Mouse (Mus musculus) thymus, adult 2 months (tissue): ENCODE data around the gene Gprc5c. TPM values are rescaled to one million over a fixed set of nuclear protein-coding genes. Genes with fewer than 3 reads are reported as not detected.
A peak's percentile ranks its signal among the peaks of the same experiment; 100 is the strongest.

Experiments used
- DNase-seq: peaks from one replicate; pipeline ENCODE4 v3.0.0; 2021
- H3K27ac ChIP-seq: fragments of 200-500 bp; 2 replicates; pipeline ENCODE4 v1.5.1; 2012; ENCODE audit warnings: low read length, control low read depth; ENCODE audit not compliant: control insufficient read depth, insufficient read depth
- H3K27me3 ChIP-seq: fragments of 200-500 bp; 2 replicates; pipeline ENCODE4 v1.6.1; 2012; ENCODE audit warnings: mild to moderate bottlenecking, low read length, moderate library complexity, mixed read lengths; ENCODE audit not compliant: control insufficient read depth, insufficient read depth
- H3K36me3 ChIP-seq: fragments of 200-500 bp; 2 replicates; pipeline ENCODE4 v1.6.1; 2012; ENCODE audit warnings: mild to moderate bottlenecking, low read length, moderate library complexity; ENCODE audit not compliant: control insufficient read depth, insufficient read depth
- H3K4me1 ChIP-seq: fragments of 200-500 bp; replicated peaks from 2 replicates; pipeline ENCODE4 v1.6.1; 2012; ENCODE audit warnings: low read length; ENCODE audit not compliant: control insufficient read depth, insufficient read depth
- H3K4me3 ChIP-seq: fragments of 200-500 bp; 2 replicates; pipeline ENCODE4 v1.5.1; 2012; ENCODE audit warnings: mild to moderate bottlenecking, low read length, control low read depth, moderate library complexity; ENCODE audit not compliant: control insufficient read depth, insufficient read depth
- CTCF ChIP-seq: fragments of 200-500 bp; IDR thresholded peaks from 2 replicates; pipeline ENCODE4 v1.5.1; 2012; ENCODE audit warnings: mild to moderate bottlenecking, control low read depth, low read length, moderate library complexity, borderline replicate concordance; ENCODE audit not compliant: control insufficient read depth, poor library complexity, insufficient read depth; ENCODE audit errors: extremely low read depth
- POLR2A ChIP-seq: fragments of 200-500 bp; IDR thresholded peaks from 2 replicates; pipeline ENCODE4 v1.6.1; 2012; ENCODE audit warnings: mild to moderate bottlenecking, low read length, control low read depth, moderate library complexity; ENCODE audit not compliant: control insufficient read depth, poor library complexity, insufficient read depth; ENCODE audit errors: extremely low read depth
- WGBS: fragments of 180-500 bp; shearing (Covaris S2); methylation state at CpG from one replicate; pipeline ENCODE4 v1.1.7; 2018; 5-methylcytosine and 5-hydroxymethylcytosine counted together
- polyA plus RNA-seq: library from polyadenylated mRNA; depleted of rRNA; stranded (reverse); fragments of >200 nt; gene quantifications from 2 replicates; pipeline ENCODE4 v1.2.3, GENCODE M21; 2012

The Gprc5c gene
- polyA plus RNA-seq, 1 experiment = 5.4 TPM

DNA sequence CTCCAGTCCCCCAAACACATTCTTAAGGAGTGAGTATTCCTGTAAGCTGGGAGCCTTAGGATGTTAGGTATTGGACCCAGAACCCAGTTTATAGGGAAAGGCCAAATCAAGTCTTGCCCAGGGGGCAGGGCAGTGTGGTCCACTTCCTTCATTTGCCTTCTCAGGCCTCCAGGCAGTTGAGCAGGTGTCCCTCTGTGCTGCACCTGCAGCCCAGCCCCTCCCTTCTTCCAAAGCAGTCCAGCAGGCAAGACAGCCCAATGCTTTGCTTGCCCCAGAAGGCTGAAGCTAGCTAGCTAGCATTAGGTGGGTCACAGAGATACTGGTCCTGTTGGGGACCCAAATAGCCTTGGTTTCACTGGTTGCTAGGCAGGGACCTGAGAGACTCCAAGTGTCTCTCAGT, 29.2 kb downstream of the Gprc5c start:
- H3K4me3 ChIP-seq = no peak overlapping the region
- no peaks in the 10 kb centered on the region for H3K36me3 ChIP-seq
- no peak overlapping the region for H3K27ac ChIP-seq
- TF ChIP-seq POLR2A = no peak
- TF ChIP-seq CTCF = no peak
- H3K27me3 ChIP-seq = no peaks in the 10 kb centered on the region
- DNase-seq = no peak
- H3K4me1 ChIP-seq = peaks cover 23% of the 10 kb centered on the region

DNA sequence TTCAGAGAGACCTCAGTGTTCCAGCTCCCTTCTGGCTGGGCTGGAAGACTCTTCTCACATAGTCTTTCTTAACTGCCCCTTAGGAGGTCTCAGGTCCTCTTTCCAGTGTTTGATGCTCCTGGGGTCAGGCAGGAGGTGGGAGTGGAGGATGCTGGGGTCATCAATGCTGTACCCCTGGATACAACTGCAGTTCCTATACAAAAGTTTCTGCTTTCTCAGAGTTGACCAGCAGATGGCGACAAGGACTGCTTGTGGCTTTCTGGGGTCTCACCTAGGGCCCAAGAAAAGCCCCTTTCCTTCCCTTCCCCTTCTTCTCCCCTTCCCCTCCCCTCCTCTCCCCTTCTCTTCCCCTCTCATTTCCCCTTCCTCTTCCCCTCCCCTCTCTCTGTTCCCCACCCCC, 29.6 kb downstream of the Gprc5c start:
- peaks cover 19% of the 10 kb centered on the region for H3K4me1 ChIP-seq
- no peaks in the 10 kb centered on the region for H3K27me3 ChIP-seq
- 0% methylated on average over 1 of the region's 1 CpGs for WGBS
- no peaks in the 10 kb centered on the region for H3K36me3 ChIP-seq
- H3K27ac ChIP-seq = no peak overlapping the region
- DNase-seq = peak; percentile 66
- no peak overlapping the region for H3K4me3 ChIP-seq
- no peak for TF ChIP-seq POLR2A
- TF ChIP-seq CTCF = peak; percentile 26; the same call in 1 of the 2 replicates

DNA sequence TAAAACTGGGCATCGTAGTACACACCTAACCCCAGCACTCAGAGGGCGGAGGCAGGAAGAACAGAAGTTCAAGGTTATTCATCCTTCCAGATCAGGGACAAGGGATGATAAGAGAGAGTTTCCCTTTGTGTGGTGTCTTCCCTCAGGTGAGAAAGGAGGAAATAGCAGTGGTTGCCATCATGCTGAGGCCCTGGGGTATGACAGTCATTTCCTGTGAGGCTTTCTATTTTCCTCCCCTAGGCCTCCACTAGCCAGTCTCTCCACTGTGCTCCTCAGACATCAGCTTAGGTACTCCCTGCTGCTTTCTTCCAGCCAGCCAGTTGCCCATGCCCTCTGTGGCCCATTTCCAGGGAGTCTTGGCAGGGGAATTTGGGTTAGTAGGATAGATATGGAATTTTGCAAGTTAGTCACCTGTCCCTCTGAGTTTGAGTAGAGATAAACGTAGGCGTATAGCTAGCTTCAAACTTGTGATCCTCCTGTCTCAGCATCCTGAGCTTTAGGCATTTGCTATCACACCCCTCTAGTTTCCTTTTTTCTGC, 32.4 kb downstream of the Gprc5c start:
- Histone ChIP-seq H3K4me3 (no peak overlapping the region), H3K36me3 (no peaks in the 10 kb centered on the region), H3K27me3 (no peaks in the 10 kb centered on the region), H3K4me1 (peaks cover 6% of the 10 kb centered on the region), H3K27ac (no peak overlapping the region)
- no peak for DNase-seq
- 81% methylated on average over 4 of the region's 4 CpGs for WGBS
- no peak for TF ChIP-seq CTCF
- TF ChIP-seq POLR2A = no peak

DNA sequence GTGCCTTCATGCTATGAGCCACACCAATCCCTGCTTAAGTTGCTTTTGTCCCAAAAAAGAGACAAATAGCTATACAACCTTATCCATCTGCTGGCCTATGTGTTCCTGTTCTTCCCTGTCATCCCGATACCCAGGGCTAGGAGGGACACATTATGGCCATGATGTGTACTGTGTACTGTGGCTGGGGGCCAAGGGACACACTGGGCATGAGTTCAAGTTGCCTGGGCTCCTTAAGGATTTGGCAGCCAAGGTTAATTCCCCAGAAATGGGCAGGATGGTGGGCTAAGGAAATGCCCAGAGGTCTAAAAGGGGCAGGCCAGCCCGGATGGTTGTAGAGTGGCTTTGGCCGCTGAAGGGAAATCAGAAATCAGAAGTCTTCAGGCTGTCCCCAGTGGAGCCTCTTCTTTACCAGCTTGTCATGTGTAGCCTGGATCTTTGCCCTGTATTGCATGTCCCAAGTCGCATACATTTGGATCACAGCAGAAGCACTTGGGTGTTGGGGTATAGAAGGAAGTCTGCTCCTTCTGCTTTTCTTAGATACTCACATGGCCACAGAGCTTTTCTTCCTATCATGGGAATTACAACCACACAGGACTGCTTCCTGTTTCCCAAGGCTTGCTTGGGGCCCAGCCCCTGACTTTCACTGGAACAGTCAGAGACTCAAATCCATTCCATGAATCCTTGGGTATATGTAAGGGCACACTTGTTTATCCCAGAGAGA, 33.6 kb downstream of the Gprc5c start:
- Histone ChIP-seq H3K27me3 (no peaks in the 10 kb centered on the region), H3K27ac (no peak overlapping the region), H3K36me3 (no peaks in the 10 kb centered on the region), H3K4me1 (peaks cover 6% of the 10 kb centered on the region), H3K4me3 (no peak overlapping the region)
- no peak for TF ChIP-seq CTCF
- TF ChIP-seq POLR2A = no peak
- 66% methylated on average over 4 of the region's 4 CpGs for WGBS
- DNase-seq = no peak

GRCm38 (mm10) chr11:114889991-114890518, 39.1 kb downstream of the Gprc5c start, which contains the start of gene Cd300a:
Gene Cd300a, plus strand, starts transcription at chr11:114890041.
- Histone ChIP-seq H3K36me3 (no peaks in the 10 kb centered on the region), H3K27ac (no peak within 1 kb of the TSS), H3K4me3 (no peak within 1 kb of the TSS; the same call in 1 of the 2 replicates), H3K4me1 (no peaks in the 10 kb centered on the region), H3K27me3 (no peaks in the 10 kb centered on the region; the same call in 1 of the 2 replicates)
- no peak for DNase-seq
- TF ChIP-seq POLR2A (no peak), CTCF (no peak)
- WGBS = 7% methylated on average over 18 of the region's 18 CpGs

- Histone ChIP-seq H3K4me3 (no peak overlapping the region; the same call in 1 of the 2 replicates), H3K27ac (no peak overlapping the region), H3K27me3 (no peaks in the 10 kb centered on the region; the same call in 1 of the 2 replicates), H3K4me1 (no peaks in the 10 kb centered on the region), H3K36me3 (no peaks in the 10 kb centered on the region)
- TF ChIP-seq POLR2A (no peak), CTCF (no peak)
- 12% methylated on average over 5 of the region's 5 CpGs for WGBS
- DNase-seq = no peak
These were observed 39.6 kb downstream of the Gprc5c start for GRCm38 (mm10) chr11:114890542-114890941.

- Histone ChIP-seq H3K4me1 (no peaks in the 10 kb centered on the region), H3K27me3 (no peaks in the 10 kb centered on the region), H3K36me3 (no peaks in the 10 kb centered on the region), H3K27ac (no peak overlapping the region), H3K4me3 (no peak overlapping the region)
- TF ChIP-seq CTCF = no peak
- TF ChIP-seq POLR2A = no peak
- no peak for DNase-seq
- WGBS = 94% methylated on average over 3 of the region's 3 CpGs
These were observed 45.1 kb downstream of the Gprc5c start for GRCm38 (mm10) chr11:114896085-114896484.
